Mouse (Mus musculus) liver, adult 2 months (tissue): Measurements from ENCODE around the gene B4galnt1.

Experiments used
- CTCF ChIP-seq: fragments of 200-500 bp; IDR thresholded peaks from 2 replicates; pipeline ENCODE4 v1.5.1; 2011; ENCODE audit warnings: low read depth, low read length, control low read depth
- POLR2A ChIP-seq: fragments of 200-500 bp; IDR thresholded peaks from 2 replicates; pipeline ENCODE4 v1.6.1; 2011; ENCODE audit warnings: low read length, control low read depth; ENCODE audit not compliant: insufficient read depth; ENCODE audit errors: extremely low read depth

- TF ChIP-seq CTCF = peak; percentile 58
- TF ChIP-seq POLR2A = no peak
These were observed 39.6 kb upstream of the B4galnt1 start for GRCm38 (mm10) chr10:127125210-127126001.
